19 mouse cellular contexts compared by ENCODE assay signal in genomic region chr9:121460527-121460926, GRCm38 (mm10). TPM values are rescaled to one million over a fixed set of nuclear protein-coding genes. Genes with fewer than 3 reads are reported as not detected.
"Had no signal": no experiment of that assay in that cellular context is flagged by ENCODE, and none has a peak within 500 bp of the region (broad histone marks: within the 10 kb centered on the region; RNA-seq: fewer than 3 reads in every experiment).

No protein-coding gene starts in this region.

- H3K9ac ChIP-seq: intestine, embryonic 15.5 days; limb, embryonic 15.5 days; liver, embryonic 12.5 days; lung, embryonic 14.5 days; neural tube, embryonic 15.5 days had no signal

- H3K4me3 ChIP-seq: intestine, embryonic 15.5 days; layer of hippocampus, adult 2 months; limb, embryonic 15.5 days; liver, embryonic 12.5 days; midbrain, embryonic 10.5 days; myocyte; neural tube, embryonic 15.5 days had no signal

- H3K27ac ChIP-seq: intestine, embryonic 15.5 days; layer of hippocampus, adult 2 months; limb, embryonic 15.5 days; liver, embryonic 12.5 days; midbrain, embryonic 10.5 days; neural tube, embryonic 15.5 days had no signal

- H3K4me1 ChIP-seq: limb, embryonic 15.5 days; neural tube, embryonic 15.5 days had no signal

- DNase-seq: kidney, adult 8-10 months; kidney, postnatal 4 days; left cerebral cortex, postnatal 4 days; lung, embryonic 14.5 days; lung, postnatal 10 days; lung, postnatal 4 days; midbrain, embryonic 14.5 days; right cerebral cortex, adult 18-20 months; right cerebral cortex, postnatal 25 days; thymus, adult 18-20 months; thymus, postnatal 14 days had no signal

- ATAC-seq: intestine, embryonic 15.5 days; liver, embryonic 12.5 days had no signal

- H3K4me2 ChIP-seq: intestine, embryonic 15.5 days; limb, embryonic 15.5 days; liver, embryonic 12.5 days; lung, embryonic 14.5 days; neural tube, embryonic 15.5 days had no signal

- H3K9me3 ChIP-seq: intestine, embryonic 15.5 days; limb, embryonic 15.5 days; liver, embryonic 12.5 days; midbrain, embryonic 10.5 days; neural tube, embryonic 15.5 days had no signal

- H3K27me3 ChIP-seq: intestine, embryonic 15.5 days; limb, embryonic 15.5 days; liver, embryonic 12.5 days; neural tube, embryonic 15.5 days had no signal

RNA-seq across cellular contexts. Expression of gene Cck, which starts 35.0 kb away (rescaled TPM):
- total RNA-seq: megakaryocyte, adult 5-6 weeks had no signal
- polyA plus RNA-seq: lung, embryonic 14.5 days had no signal
